Mouse (Mus musculus) limb, embryonic 15.5 days (tissue): ENCODE results near the gene Ppp1r3d. TPM values are rescaled to one million over a fixed set of nuclear protein-coding genes. Genes with fewer than 3 reads are reported as not detected.

Experiments used
- ATAC-seq: fragments of 200-750 bp; cut with Nextera tagmentation; 2 replicates; pipeline ENCODE4 v1.8.0; 2017; ENCODE audit warnings: low read depth, moderate TSS enrichment; ENCODE audit not compliant: insufficient number of reproducible peaks, low FRiP score, low TSS enrichment
- H3K27ac ChIP-seq: fragments of 300-500 bp; sonication (generic); 2 replicates; pipeline ENCODE4 v1.5.1; 2015; ENCODE audit warnings: moderate library complexity, mild to moderate bottlenecking, inconsistent platforms
- H3K27me3 ChIP-seq: fragments of 300-500 bp; sonication (generic); 2 replicates; pipeline ENCODE4 v1.6.1; 2015; ENCODE audit warnings: inconsistent platforms
- H3K36me3 ChIP-seq: fragments of 300-500 bp; sonication (generic); 2 replicates; pipeline ENCODE4 v1.6.1; 2015; ENCODE audit warnings: inconsistent platforms
- H3K4me1 ChIP-seq: fragments of 300-500 bp; sonication (generic); 2 replicates; pipeline ENCODE4 v1.6.1; 2015; ENCODE audit warnings: inconsistent platforms
- H3K4me2 ChIP-seq: fragments of 300-500 bp; sonication (generic); 2 replicates; pipeline ENCODE4 v1.6.1; 2015; ENCODE audit warnings: mild to moderate bottlenecking, inconsistent platforms
- H3K4me3 ChIP-seq: fragments of 300-500 bp; sonication (generic); 2 replicates; pipeline ENCODE4 v1.5.1; 2015; ENCODE audit warnings: mild to moderate bottlenecking, inconsistent platforms
- H3K9ac ChIP-seq: fragments of 300-500 bp; sonication (generic); 2 replicates; pipeline ENCODE4 v1.6.1; 2015; ENCODE audit warnings: inconsistent platforms
- H3K9me3 ChIP-seq: fragments of 300-500 bp; sonication (generic); 2 replicates; pipeline ENCODE4 v1.6.1; 2016; ENCODE audit warnings: inconsistent platforms
- WGBS: fragments of 180-500 bp; shearing (Covaris S2); methylation state at CpG from one replicate; pipeline ENCODE4 v1.1.7; 2015; 5-methylcytosine and 5-hydroxymethylcytosine counted together
- polyA plus RNA-seq: library from polyadenylated mRNA; unstranded; fragments of >200 nt; fragmentation: Nextera tagmentation; extraction: Ambion mirVana; gene quantifications from 2 replicates; pipeline ENCODE4 v1.2.1, GENCODE M21; 2015

Ppp1r3d gene
- 4.1 and 5.7 TPM in 2 replicates for polyA plus RNA-seq

GRCm38 (mm10) chr2:178414261-178415149, at the start of gene Ppp1r3d, which contains the start of gene Fam217b:
Ppp1r3d (minus strand) TSS chr2:178414472.
Fam217b (plus strand) TSS chr2:178414524.
- Histone ChIP-seq H3K9me3 (no peaks in the 10 kb centered on the region), H3K27ac (peak within 1 kb of the TSS; percentile 28), H3K4me2 (peak within 1 kb of the TSS; percentile 99), H3K9ac (peak within 1 kb of the TSS; percentile 44), H3K36me3 (no peaks in the 10 kb centered on the region), H3K4me1 (peaks cover 22% of the 10 kb centered on the region), H3K27me3 (peaks cover 20% of the 10 kb centered on the region), H3K4me3 (peak within 1 kb of the TSS; percentile 57)
- WGBS: under 1% methylated on average over 65 of the region's 74 CpGs
- peak; percentile 67 for ATAC-seq

- Histone ChIP-seq H3K4me1 (peaks cover 3% of the 10 kb centered on the region), H3K27me3 (no peaks in the 10 kb centered on the region), H3K4me2 (no peak overlapping the region), H3K4me3 (no peak overlapping the region), H3K27ac (no peak overlapping the region), H3K9ac (no peak overlapping the region), H3K36me3 (no peaks in the 10 kb centered on the region), H3K9me3 (no peaks in the 10 kb centered on the region)
- ATAC-seq: no peak
- WGBS: 61% methylated on average over 5 of the region's 5 CpGs
Observed at GRCm38 (mm10) chr2:178460353-178460752, 46.1 kb upstream of the Ppp1r3d start.

- Histone ChIP-seq H3K9ac (no peak overlapping the region), H3K4me3 (no peak overlapping the region), H3K4me2 (no peak overlapping the region), H3K27me3 (no peaks in the 10 kb centered on the region), H3K27ac (no peak overlapping the region), H3K9me3 (no peaks in the 10 kb centered on the region), H3K36me3 (no peaks in the 10 kb centered on the region), H3K4me1 (peaks cover 10% of the 10 kb centered on the region)
- WGBS: 85% methylated on average over 6 of the region's 6 CpGs
- ATAC-seq: no peak
Observed at GRCm38 (mm10) chr2:178457414-178457813, 43.1 kb upstream of the Ppp1r3d start.

GRCm38 (mm10) chr2:178454664-178455516, 40.6 kb upstream of the Ppp1r3d start:
- Histone ChIP-seq H3K4me3 (no peak overlapping the region), H3K9me3 (no peaks in the 10 kb centered on the region), H3K9ac (no peak overlapping the region), H3K27me3 (no peaks in the 10 kb centered on the region), H3K27ac (peak overlapping the region; percentile 65), H3K4me2 (peak overlapping the region; percentile 5; the same call in 1 of the 2 replicates), H3K36me3 (no peaks in the 10 kb centered on the region), H3K4me1 (peaks cover 10% of the 10 kb centered on the region)
- WGBS: 11% methylated on average over 17 of the region's 17 CpGs
- peak; percentile 84 for ATAC-seq

- H3K27ac ChIP-seq: no peak overlapping the region
- no peaks in the 10 kb centered on the region for H3K27me3 ChIP-seq
- no peaks in the 10 kb centered on the region for H3K36me3 ChIP-seq
- no peak for ATAC-seq
- peaks cover 10% of the 10 kb centered on the region for H3K4me1 ChIP-seq
- H3K9me3 ChIP-seq: no peaks in the 10 kb centered on the region
- 59% methylated on average over 10 of the region's 10 CpGs for WGBS
- no peak overlapping the region for H3K4me2 ChIP-seq
- no peak overlapping the region for H3K9ac ChIP-seq
- no peak overlapping the region for H3K4me3 ChIP-seq
Observed at GRCm38 (mm10) chr2:178450961-178451360, 36.7 kb upstream of the Ppp1r3d start.

GRCm38 (mm10) chr2:178450236-178450635, 36.0 kb upstream of the Ppp1r3d start:
- H3K36me3 ChIP-seq: no peaks in the 10 kb centered on the region
- no peak overlapping the region for H3K9ac ChIP-seq
- H3K4me2 ChIP-seq: no peak overlapping the region
- H3K27ac ChIP-seq: no peak overlapping the region
- no peak for ATAC-seq
- WGBS: 17% methylated on average over 2 of the region's 2 CpGs
- H3K4me1 ChIP-seq: peaks cover 6% of the 10 kb centered on the region
- no peaks in the 10 kb centered on the region for H3K9me3 ChIP-seq
- no peak overlapping the region for H3K4me3 ChIP-seq
- H3K27me3 ChIP-seq: no peaks in the 10 kb centered on the region

- Histone ChIP-seq H3K27ac (no peak overlapping the region), H3K36me3 (no peaks in the 10 kb centered on the region), H3K27me3 (no peaks in the 10 kb centered on the region), H3K4me3 (no peak overlapping the region), H3K9ac (no peak overlapping the region), H3K4me1 (no peaks in the 10 kb centered on the region), H3K9me3 (no peaks in the 10 kb centered on the region), H3K4me2 (no peak overlapping the region)
- 79% methylated on average over 4 of the region's 4 CpGs for WGBS
- no peak for ATAC-seq
Observed at GRCm38 (mm10) chr2:178449386-178449785, 35.1 kb upstream of the Ppp1r3d start.

GRCm38 (mm10) chr2:178437311-178437710, 23.0 kb upstream of the Ppp1r3d start:
- no peak for ATAC-seq
- Histone ChIP-seq H3K36me3 (no peaks in the 10 kb centered on the region), H3K4me3 (no peak overlapping the region), H3K27ac (no peak overlapping the region), H3K4me1 (no peaks in the 10 kb centered on the region), H3K9ac (no peak overlapping the region), H3K4me2 (no peak overlapping the region), H3K27me3 (no peaks in the 10 kb centered on the region), H3K9me3 (no peaks in the 10 kb centered on the region)
- WGBS: 50% methylated on average over 9 of the region's 9 CpGs

- WGBS: 62% methylated on average over 2 of the region's 2 CpGs
Observed at GRCm38 (mm10) chr2:178433903-178434302, 19.6 kb upstream of the Ppp1r3d start.

GRCm38 (mm10) chr2:178433495-178433894, 19.2 kb upstream of the Ppp1r3d start:
- Histone ChIP-seq H3K4me3 (no peak overlapping the region), H3K27ac (no peak overlapping the region), H3K27me3 (no peaks in the 10 kb centered on the region), H3K9ac (no peak overlapping the region), H3K9me3 (no peaks in the 10 kb centered on the region), H3K4me2 (no peak overlapping the region), H3K36me3 (no peaks in the 10 kb centered on the region), H3K4me1 (peaks cover 3% of the 10 kb centered on the region; the same call in 1 of the 2 replicates)
- ATAC-seq: no peak
- 70% methylated on average over 2 of the region's 2 CpGs for WGBS

More at GRCm38 (mm10) chr2:178433903-178434302, 19.6 kb upstream of the Ppp1r3d start:
- H3K27ac ChIP-seq: no peak overlapping the region
- no peaks in the 10 kb centered on the region for H3K27me3 ChIP-seq
- H3K36me3 ChIP-seq: no peaks in the 10 kb centered on the region
- H3K9ac ChIP-seq: no peak overlapping the region
- H3K4me1 ChIP-seq: peaks cover 3% of the 10 kb centered on the region; the same call in 1 of the 2 replicates
- no peaks in the 10 kb centered on the region for H3K9me3 ChIP-seq
- ATAC-seq: no peak
- no peak overlapping the region for H3K4me3 ChIP-seq
- H3K4me2 ChIP-seq: no peak overlapping the region

GRCm38 (mm10) chr2:178430231-178430630, 16.0 kb upstream of the Ppp1r3d start, which contains the start of gene Cdh26:
Cdh26 (plus strand) TSS chr2:178430531.
- Histone ChIP-seq H3K4me2 (no peak within 1 kb of the TSS), H3K27me3 (0 out of 2 replicates have a peak, but pooled peaks cover 10% of the 10 kb centered on the region), H3K36me3 (no peaks in the 10 kb centered on the region), H3K4me3 (no peak within 1 kb of the TSS), H3K4me1 (peaks cover 3% of the 10 kb centered on the region; the same call in 1 of the 2 replicates), H3K9ac (no peak within 1 kb of the TSS), H3K27ac (no peak within 1 kb of the TSS), H3K9me3 (no peaks in the 10 kb centered on the region)
- ATAC-seq: no peak
- WGBS: 89% methylated on average over 4 of the region's 4 CpGs
